Mouse (Mus musculus): ENCODE measurements around the gene Ccdc88b.

DNA sequence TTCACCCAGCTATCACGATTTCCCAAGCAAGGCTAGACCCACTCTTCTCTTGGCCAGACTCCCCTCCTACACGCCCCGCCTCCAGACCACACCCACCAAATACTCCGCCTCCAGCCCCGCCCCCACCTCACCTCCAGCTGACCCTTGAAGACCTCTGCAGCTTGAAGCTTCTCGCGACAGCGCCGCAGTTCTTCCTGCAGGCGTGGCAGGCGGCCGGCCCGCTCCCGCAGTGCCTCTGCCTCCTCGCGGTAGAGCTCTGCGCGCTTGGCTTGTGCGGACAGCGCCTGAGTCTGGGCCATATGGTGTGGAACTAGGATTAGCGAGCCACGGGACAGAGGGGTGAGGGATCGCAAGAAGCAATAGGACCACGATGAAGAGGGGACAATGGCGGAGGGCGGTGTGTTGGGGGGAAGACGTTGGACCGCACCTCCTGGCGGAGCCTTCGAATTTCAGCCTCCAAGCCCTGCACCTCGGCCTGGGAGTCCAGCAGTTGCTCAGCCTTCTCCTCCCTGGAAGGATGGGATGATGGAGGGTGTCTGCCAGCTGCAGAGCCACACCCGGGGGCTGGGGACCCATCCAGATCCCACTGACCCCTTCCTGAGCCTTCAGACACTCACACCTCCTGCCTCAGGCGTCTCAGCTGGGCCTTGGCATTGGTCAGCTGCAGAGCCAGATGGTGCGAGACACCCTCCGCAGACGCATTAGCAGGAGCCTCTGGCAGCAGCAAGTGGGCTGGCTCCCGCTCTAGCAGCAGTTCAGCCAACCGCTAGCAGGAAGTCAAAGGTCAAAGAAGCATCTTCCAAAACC is 2.6 kb downstream of the Ccdc88b start:
- TF ChIP-seq GATA1 (IDR thresholded peaks at IDR 0.05; ENCODE audit: borderline replicate concordance, low read length) (no peak), FLI1 (IDR thresholded peaks at IDR 0.05; ENCODE audit: low read length) (no peak)
